Mouse (Mus musculus) bone marrow macrophage, adult 2 months (primary cell): ENCODE data around the gene 9930022D16Rik. TPM values are rescaled to one million over a fixed set of nuclear protein-coding genes. Genes with fewer than 3 reads are reported as not detected.

Experiments used
- H3K27ac ChIP-seq: 2 replicates; pipeline ENCODE4 v1.5.1; 2012; ENCODE audit warnings: low read depth, low read length; ENCODE audit not compliant: insufficient read depth
- H3K4me1 ChIP-seq: 2 replicates; pipeline ENCODE4 v1.6.1; 2012; ENCODE audit warnings: low read length; ENCODE audit not compliant: control insufficient read depth, insufficient read depth
- H3K4me3 ChIP-seq: 2 replicates; pipeline ENCODE4 v1.5.1; 2012; ENCODE audit warnings: mild to moderate bottlenecking, low read length, moderate library complexity; ENCODE audit not compliant: insufficient read depth
- CTCF ChIP-seq: IDR thresholded peaks from 2 replicates; pipeline ENCODE4 v1.5.1; 2012; ENCODE audit warnings: low read depth, mild to moderate bottlenecking, low read length, moderate library complexity
- POLR2A ChIP-seq: IDR thresholded peaks from 2 replicates; pipeline ENCODE4 v1.6.1; 2012; ENCODE audit warnings: mild to moderate bottlenecking, low read depth, low read length, borderline replicate concordance
- polyA plus RNA-seq: library from polyadenylated mRNA; stranded (reverse); fragments of >200 nt; gene quantifications from 2 replicates; pipeline ENCODE4 v1.2.4, GENCODE M21; 2012; ENCODE audit not compliant: missing spikeins, insufficient read depth, insufficient read length

The 9930022D16Rik gene
- polyA plus RNA-seq, 1 experiment: 0.40 TPM

GRCm38 (mm10) chr11:109468133-109468532 is 54.4 kb downstream of the 9930022D16Rik start:
- TF ChIP-seq CTCF (no peak), POLR2A (no peak)
- Histone ChIP-seq H3K4me3 (no peak overlapping the region), H3K27ac (peak overlapping the region; percentile 51), H3K4me1 (peaks cover 29% of the 10 kb centered on the region)

Other genes with a start within 250 kb of the 9930022D16Rik start
- gene Rgs9, start 115.8 kb upstream of the 9930022D16Rik start, polyA plus RNA-seq: not detected in 2 replicates
- gene Gna13, start 51.1 kb upstream of the 9930022D16Rik start, polyA plus RNA-seq: 77.0 and 84.9 TPM in 2 replicates
- 32.5 and 35.5 TPM in 2 replicates for gene Amz2, start 12.0 kb downstream of the 9930022D16Rik start, polyA plus RNA-seq
- 3.7 and 4.4 TPM in 2 replicates for gene Arsg, start 59.5 kb downstream of the 9930022D16Rik start, polyA plus RNA-seq
- gene Slc16a6, start 59.7 kb downstream of the 9930022D16Rik start, polyA plus RNA-seq: 32.6 and 38.7 TPM in 2 replicates
- gene Wipi1, start 198.1 kb downstream of the 9930022D16Rik start, polyA plus RNA-seq: 17.2 and 21.3 TPM in 2 replicates
- gene Prkar1a, start 235.5 kb downstream of the 9930022D16Rik start, polyA plus RNA-seq: 164 and 173 TPM in 2 replicates